8 mouse cellular contexts compared by ENCODE assay signal in the genomic region with DNA sequence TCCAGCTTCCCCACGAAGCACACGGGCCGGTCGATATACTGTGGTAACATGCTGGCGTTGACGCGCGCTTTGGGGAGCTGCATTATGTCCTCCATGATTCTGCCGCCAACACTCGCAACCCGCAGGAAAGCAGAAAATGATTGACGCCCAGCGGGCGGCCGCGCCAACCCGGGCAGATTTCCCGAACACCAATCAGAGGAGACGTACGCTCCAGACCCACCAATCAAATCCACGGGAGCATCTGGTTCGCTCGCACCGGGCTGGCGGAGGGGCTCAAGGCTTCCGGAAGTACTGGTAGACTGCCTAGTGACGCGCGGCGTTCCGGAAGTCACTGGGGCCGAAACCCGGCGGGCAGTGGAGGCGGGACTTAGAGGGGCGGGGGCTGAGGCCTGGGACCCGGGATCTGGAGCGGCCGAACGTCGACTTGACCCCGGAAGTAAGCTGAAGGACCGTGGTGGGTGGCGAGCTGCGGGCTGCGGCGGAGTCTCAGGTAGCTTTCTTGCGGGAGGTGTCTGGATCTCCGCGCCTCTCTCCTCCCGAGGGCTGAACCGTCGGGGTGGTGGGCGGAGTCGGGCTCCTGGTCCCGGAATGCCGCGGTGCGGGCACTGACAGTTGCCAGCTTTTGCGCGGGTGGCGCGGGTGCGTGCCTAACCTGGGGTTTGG. TPM values are rescaled to one million over a fixed set of nuclear protein-coding genes. Genes with fewer than 3 reads are reported as not detected.
DNase-seq lines count a peak whose midpoint lies in the region; ATAC-seq lines count a peak whose summit lies in the region.

A gene (minus strand): TSS at position 170 of the 663 bp plus-strand sequence.
A gene (plus strand): TSS at position 285 of the 663 bp plus-strand sequence.
A gene (plus strand): TSS at position 447 of the 663 bp plus-strand sequence.

- H3K4me3 ChIP-seq in hindbrain, embryonic 14.5 days (replicated peaks; ENCODE audit: low read length), result peak within 1 kb of the TSS; percentile 77

- H3K9ac ChIP-seq in hindbrain, embryonic 14.5 days, result peak within 1 kb of the TSS; percentile 81

- no peaks in the 10 kb centered on the region for H3K27me3 ChIP-seq in hindbrain, embryonic 14.5 days (ENCODE audit: control insufficient read depth, insufficient read depth, low read length)

- H3K27ac ChIP-seq in hindbrain, embryonic 14.5 days, result peak within 1 kb of the TSS; percentile 85

- H3K36me3 ChIP-seq in hindbrain, embryonic 14.5 days (replicated peaks; ENCODE audit: control insufficient read depth, insufficient read depth), result peaks cover under 1% of the 10 kb centered on the region

- H3K4me2 ChIP-seq in hindbrain, embryonic 14.5 days (replicated peaks), result peak within 1 kb of the TSS; percentile 74

- no peaks in the 10 kb centered on the region for H3K9me3 ChIP-seq in hindbrain, embryonic 14.5 days (ENCODE audit: control insufficient read depth, low read length)

- peak; percentile 100 for ATAC-seq in hindbrain, embryonic 14.5 days (ENCODE audit: low FRiP score)

- under 1% methylated on average over 62 of the region's 64 CpGs for WGBS in hindbrain, embryonic 14.5 days

- peak; percentile 98 for DNase-seq in R1 (ENCODE audit: low read depth, low spot score)
- peak; percentile 98 for DNase-seq in cerebellum, postnatal 25 days
- DNase-seq in frontal cortex, postnatal 25 days (ENCODE audit: low spot score in 2 of 2), result peak; percentile 89 to 96
- peak; percentile 97 for DNase-seq in hindbrain, embryonic 14.5 days (ENCODE audit: low spot score)
- peak; percentile 97 to 98 for DNase-seq in layer of hippocampus, postnatal 36 days
- peak; percentile 99 for DNase-seq in lung, postnatal 36 days
- DNase-seq in retina, postnatal 1 day, result peak; percentile 99
- peak; percentile 94 to 97 for DNase-seq in urinary bladder, adult 18-20 months (ENCODE audit: low spot score in 2 of 2)

- peaks cover 18% of the 10 kb centered on the region for H3K4me1 ChIP-seq in hindbrain, embryonic 14.5 days (replicated peaks; ENCODE audit: control insufficient read depth, insufficient read depth, low read length)

RNA-seq across cellular contexts. Expression of the first gene that starts in this region (rescaled TPM):
- 54.8 and 57.8 TPM in 2 replicates for polyA plus RNA-seq in hindbrain, embryonic 14.5 days (2014; fragmentation: Nextera tagmentation; extraction: Ambion mirVana)
- 10 to 100 TPM; 13.7 to 17.8 TPM for total RNA-seq in layer of hippocampus, postnatal 36 days (2021)

RNA-seq across cellular contexts. Expression of the second gene that starts in this region (rescaled TPM):
- polyA plus RNA-seq in hindbrain, embryonic 14.5 days (2014; fragmentation: Nextera tagmentation; extraction: Ambion mirVana), result 55.5 and 64.6 TPM in 2 replicates
- total RNA-seq in layer of hippocampus, postnatal 36 days (2021), result 10 to 100 TPM; 30.7 to 39.7 TPM

RNA-seq across cellular contexts. Expression of the third gene that starts in this region (rescaled TPM):
- 10.6 and 12.9 TPM in 2 replicates for polyA plus RNA-seq in hindbrain, embryonic 14.5 days (2014; fragmentation: Nextera tagmentation; extraction: Ambion mirVana)
- 1 to 10 TPM in 1 of 2 experiments, not detected in 1; 2.2 TPM for total RNA-seq in layer of hippocampus, postnatal 36 days (2021)

Comparison
In these comparisons a context has a peak if more than half of its experiments do, and no peak if none do; other contexts are left out.
1. Peak in every context shown above with its lines: DNase-seq, ATAC-seq, H3K4me3 ChIP-seq and H3K27ac ChIP-seq.